Mouse (Mus musculus): ENCODE results near the gene Sorbs2. TPM values are rescaled to one million over a fixed set of nuclear protein-coding genes. Genes with fewer than 3 reads are reported as not detected.

Gene Sorbs2
- polyA plus RNA-seq, 1 experiment from 2014 or later, result 476 TPM

GRCm38 (mm10) chr8:45540513-45540912, 32.9 kb downstream of the Sorbs2 start:
- Histone ChIP-seq H3K4me2 (ENCODE audit: low read length) (no peak overlapping the region), H3K36me3 (ENCODE audit: control insufficient read depth, insufficient read depth, low read length) (no peaks in the 10 kb centered on the region), H3K4me3 (ENCODE audit: control insufficient read depth in 1 of 2, insufficient read depth in 1 of 2, low read depth in 1 of 2, low read length in 2 of 2) (no peak overlapping the region), H3K27me3 (ENCODE audit: control insufficient read depth, insufficient read depth, low read length) (no peaks in the 10 kb centered on the region), H3K4me1 (ENCODE audit: control insufficient read depth in 2 of 2, insufficient read depth in 2 of 2, low read length in 2 of 2) (peaks cover 2 to 8% of the 10 kb centered on the region in 2 experiments; a peak in 3 of 4 replicates), H3K27ac (replicated peaks in 1 of 2; ENCODE audit: control insufficient read depth in 1 of 2, insufficient read depth in 1 of 2, low read depth in 2 of 2, low read length in 2 of 2) (no peak overlapping the region), H3K9me3 (ENCODE audit: control insufficient read depth, low read length) (no peaks in the 10 kb centered on the region), H3K9ac (ENCODE audit: low read length) (no peak overlapping the region)
- WGBS, result 52% methylated on average over 5 of the region's 5 CpGs
- ATAC-seq (ENCODE audit: insufficient number of reproducible peaks, insufficient read depth, low FRiP score, low read depth), result no peak

GRCm38 (mm10) chr8:45552175-45552574, 44.6 kb downstream of the Sorbs2 start:
- Histone ChIP-seq H3K9ac (ENCODE audit: low read length) (no peak overlapping the region), H3K9me3 (ENCODE audit: control insufficient read depth, low read length) (peaks cover 3% of the 10 kb centered on the region; the same call in 1 of the 2 replicates), H3K4me2 (ENCODE audit: low read length) (no peak overlapping the region), H3K36me3 (ENCODE audit: control insufficient read depth, insufficient read depth, low read length) (no peaks in the 10 kb centered on the region), H3K4me3 (ENCODE audit: control insufficient read depth in 1 of 2, insufficient read depth in 1 of 2, low read depth in 1 of 2, low read length in 2 of 2) (no peak overlapping the region), H3K27me3 (ENCODE audit: control insufficient read depth, insufficient read depth, low read length) (no peaks in the 10 kb centered on the region), H3K27ac (replicated peaks in 1 of 2; ENCODE audit: control insufficient read depth in 1 of 2, insufficient read depth in 1 of 2, low read depth in 2 of 2, low read length in 2 of 2) (no peak overlapping the region), H3K4me1 (ENCODE audit: control insufficient read depth in 2 of 2, insufficient read depth in 2 of 2, low read length in 2 of 2) (no peaks in the 10 kb centered on the region)
- no peak for ATAC-seq (ENCODE audit: insufficient number of reproducible peaks, insufficient read depth, low FRiP score, low read depth)
- WGBS, result 89% methylated on average over 3 of the region's 3 CpGs

GRCm38 (mm10) chr8:45554627-45555026, 47.0 kb downstream of the Sorbs2 start:
- Histone ChIP-seq H3K36me3 (ENCODE audit: control insufficient read depth, insufficient read depth, low read length) (no peaks in the 10 kb centered on the region), H3K4me3 (ENCODE audit: control insufficient read depth in 1 of 2, insufficient read depth in 1 of 2, low read depth in 1 of 2, low read length in 2 of 2) (no peak overlapping the region), H3K27me3 (ENCODE audit: control insufficient read depth, insufficient read depth, low read length) (no peaks in the 10 kb centered on the region), H3K9me3 (ENCODE audit: control insufficient read depth, low read length) (peaks cover 3% of the 10 kb centered on the region; the same call in 1 of the 2 replicates), H3K4me1 (ENCODE audit: control insufficient read depth in 2 of 2, insufficient read depth in 2 of 2, low read length in 2 of 2) (no peaks in the 10 kb centered on the region), H3K27ac (replicated peaks in 1 of 2; ENCODE audit: control insufficient read depth in 1 of 2, insufficient read depth in 1 of 2, low read depth in 2 of 2, low read length in 2 of 2) (no peak overlapping the region), H3K9ac (ENCODE audit: low read length) (no peak overlapping the region), H3K4me2 (ENCODE audit: low read length) (no peak overlapping the region)
- ATAC-seq (ENCODE audit: insufficient number of reproducible peaks, insufficient read depth, low FRiP score, low read depth), result no peak
- 66% methylated on average over 4 of the region's 4 CpGs for WGBS

GRCm38 (mm10) chr8:45557936-45558335, 50.3 kb downstream of the Sorbs2 start:
- no peaks in the 10 kb centered on the region for H3K27me3 ChIP-seq (ENCODE audit: control insufficient read depth, insufficient read depth, low read length)
- no peak overlapping the region for H3K9ac ChIP-seq (ENCODE audit: low read length)
- H3K4me3 ChIP-seq (ENCODE audit: control insufficient read depth in 1 of 2, insufficient read depth in 1 of 2, low read depth in 1 of 2, low read length in 2 of 2), result no peak overlapping the region
- WGBS, result 75% methylated on average over 3 of the region's 3 CpGs
- H3K27ac ChIP-seq (replicated peaks in 1 of 2; ENCODE audit: control insufficient read depth in 1 of 2, insufficient read depth in 1 of 2, low read depth in 2 of 2, low read length in 2 of 2), result no peak overlapping the region
- no peak for ATAC-seq (ENCODE audit: insufficient number of reproducible peaks, insufficient read depth, low FRiP score, low read depth)
- H3K36me3 ChIP-seq (ENCODE audit: control insufficient read depth, insufficient read depth, low read length), result no peaks in the 10 kb centered on the region
- H3K9me3 ChIP-seq (ENCODE audit: control insufficient read depth, low read length), result no peaks in the 10 kb centered on the region
- no peaks in the 10 kb centered on the region for H3K4me1 ChIP-seq (ENCODE audit: control insufficient read depth in 2 of 2, insufficient read depth in 2 of 2, low read length in 2 of 2)
- no peak overlapping the region for H3K4me2 ChIP-seq (ENCODE audit: low read length)

- H3K27me3 ChIP-seq (ENCODE audit: control insufficient read depth, insufficient read depth, low read length), result no peaks in the 10 kb centered on the region
- no peak overlapping the region for H3K4me3 ChIP-seq (ENCODE audit: control insufficient read depth in 1 of 2, insufficient read depth in 1 of 2, low read depth in 1 of 2, low read length in 2 of 2)
- no peaks in the 10 kb centered on the region for H3K9me3 ChIP-seq (ENCODE audit: control insufficient read depth, low read length)
- no peaks in the 10 kb centered on the region for H3K36me3 ChIP-seq (ENCODE audit: control insufficient read depth, insufficient read depth, low read length)
- no peak overlapping the region for H3K4me2 ChIP-seq (ENCODE audit: low read length)
- no peaks in the 10 kb centered on the region for H3K4me1 ChIP-seq (ENCODE audit: control insufficient read depth in 2 of 2, insufficient read depth in 2 of 2, low read length in 2 of 2)
- H3K27ac ChIP-seq (replicated peaks in 1 of 2; ENCODE audit: control insufficient read depth in 1 of 2, insufficient read depth in 1 of 2, low read depth in 2 of 2, low read length in 2 of 2), result no peak overlapping the region
- 83% methylated on average over 5 of the region's 5 CpGs for WGBS
- no peak for ATAC-seq (ENCODE audit: insufficient number of reproducible peaks, insufficient read depth, low FRiP score, low read depth)
- H3K9ac ChIP-seq (ENCODE audit: low read length), result no peak overlapping the region
These were observed 50.8 kb downstream of the Sorbs2 start for GRCm38 (mm10) chr8:45558426-45558825.

GRCm38 (mm10) chr8:45559176-45559820, 51.7 kb downstream of the Sorbs2 start:
- Histone ChIP-seq H3K9ac (ENCODE audit: low read length) (no peak overlapping the region), H3K36me3 (ENCODE audit: control insufficient read depth, insufficient read depth, low read length) (no peaks in the 10 kb centered on the region), H3K4me2 (ENCODE audit: low read length) (no peak overlapping the region), H3K27ac (replicated peaks in 1 of 2; ENCODE audit: control insufficient read depth in 1 of 2, insufficient read depth in 1 of 2, low read depth in 2 of 2, low read length in 2 of 2) (no peak overlapping the region), H3K9me3 (ENCODE audit: control insufficient read depth, low read length) (no peaks in the 10 kb centered on the region), H3K27me3 (ENCODE audit: control insufficient read depth, insufficient read depth, low read length) (no peaks in the 10 kb centered on the region), H3K4me1 (ENCODE audit: control insufficient read depth in 2 of 2, insufficient read depth in 2 of 2, low read length in 2 of 2) (no peaks in the 10 kb centered on the region), H3K4me3 (ENCODE audit: control insufficient read depth in 1 of 2, insufficient read depth in 1 of 2, low read depth in 1 of 2, low read length in 2 of 2) (no peak overlapping the region)
- ATAC-seq (ENCODE audit: insufficient number of reproducible peaks, insufficient read depth, low FRiP score, low read depth), result no peak
- whole genome bisulfite sequencing, result 89% methylated on average over 6 of the region's 6 CpGs

GRCm38 (mm10) chr8:45565189-45565588, 57.6 kb downstream of the Sorbs2 start:
- no peaks in the 10 kb centered on the region for H3K4me1 ChIP-seq (ENCODE audit: control insufficient read depth in 2 of 2, insufficient read depth in 2 of 2, low read length in 2 of 2)
- no peaks in the 10 kb centered on the region for H3K27me3 ChIP-seq (ENCODE audit: control insufficient read depth, insufficient read depth, low read length)
- WGBS, result 100% methylated on average over 1 of the region's 1 CpGs
- no peak overlapping the region for H3K4me2 ChIP-seq (ENCODE audit: low read length)
- ATAC-seq (ENCODE audit: insufficient number of reproducible peaks, insufficient read depth, low FRiP score, low read depth), result no peak
- H3K9ac ChIP-seq (ENCODE audit: low read length), result no peak overlapping the region
- peaks cover 17% of the 10 kb centered on the region for H3K9me3 ChIP-seq (ENCODE audit: control insufficient read depth, low read length)
- no peak overlapping the region for H3K27ac ChIP-seq (replicated peaks in 1 of 2; ENCODE audit: control insufficient read depth in 1 of 2, insufficient read depth in 1 of 2, low read depth in 2 of 2, low read length in 2 of 2)
- H3K4me3 ChIP-seq (ENCODE audit: control insufficient read depth in 1 of 2, insufficient read depth in 1 of 2, low read depth in 1 of 2, low read length in 2 of 2), result no peak overlapping the region
- no peaks in the 10 kb centered on the region for H3K36me3 ChIP-seq (ENCODE audit: control insufficient read depth, insufficient read depth, low read length)

GRCm38 (mm10) chr8:45570117-45570516, 62.5 kb downstream of the Sorbs2 start:
- no peak; the same call in 1 of the 2 replicates for ATAC-seq (ENCODE audit: insufficient number of reproducible peaks, insufficient read depth, low FRiP score, low read depth)
- Histone ChIP-seq H3K4me1 (ENCODE audit: control insufficient read depth in 2 of 2, insufficient read depth in 2 of 2, low read length in 2 of 2) (no peaks in the 10 kb centered on the region), H3K4me2 (ENCODE audit: low read length) (no peak overlapping the region), H3K27me3 (ENCODE audit: control insufficient read depth, insufficient read depth, low read length) (no peaks in the 10 kb centered on the region), H3K36me3 (ENCODE audit: control insufficient read depth, insufficient read depth, low read length) (no peaks in the 10 kb centered on the region), H3K27ac (replicated peaks in 1 of 2; ENCODE audit: control insufficient read depth in 1 of 2, insufficient read depth in 1 of 2, low read depth in 2 of 2, low read length in 2 of 2) (no peak overlapping the region), H3K4me3 (ENCODE audit: control insufficient read depth in 1 of 2, insufficient read depth in 1 of 2, low read depth in 1 of 2, low read length in 2 of 2) (no peak overlapping the region), H3K9me3 (ENCODE audit: control insufficient read depth, low read length) (peaks cover 17% of the 10 kb centered on the region), H3K9ac (ENCODE audit: low read length) (no peak overlapping the region)
- 54% methylated on average over 4 of the region's 4 CpGs for WGBS
